Mouse (Mus musculus): ENCODE results near the gene Ric8b. TPM values are rescaled to one million over a fixed set of nuclear protein-coding genes. Genes with fewer than 3 reads are reported as not detected.

Ric8b gene
- polyA plus RNA-seq, 1 experiment from 2014 or later = 19.2 TPM

DNA sequence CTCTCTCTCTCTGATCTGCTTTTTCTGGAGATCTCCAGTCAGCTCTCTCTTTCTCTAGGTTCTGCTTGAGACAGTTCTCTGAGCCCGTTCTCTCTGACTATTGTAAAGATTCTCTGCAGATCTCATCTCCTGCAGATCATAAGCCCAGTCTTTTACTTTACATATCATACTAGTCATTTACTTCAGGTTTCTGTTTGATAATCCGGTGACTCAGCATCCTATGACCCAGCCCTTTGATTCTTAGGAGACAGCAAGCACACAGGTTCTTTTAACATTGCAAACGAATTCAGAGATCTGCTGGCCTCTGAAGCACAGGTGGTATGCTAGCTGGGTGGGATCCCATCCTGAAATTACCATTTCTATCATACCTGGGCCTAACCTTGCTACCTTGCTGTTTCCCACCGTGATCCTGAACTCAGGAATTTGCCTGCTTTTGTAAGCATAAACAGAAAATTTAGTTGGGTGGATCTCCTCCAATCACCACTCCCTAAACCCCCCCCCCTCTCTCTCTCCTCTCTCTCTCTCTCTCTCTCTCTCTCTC is 133.3 kb downstream of the Ric8b start:
- H3K4me2 ChIP-seq = no peak overlapping the region
- 45% methylated on average over 4 of the region's 4 CpGs for WGBS

GRCm38 (mm10) chr10:85052451-85052850 is 135.0 kb downstream of the Ric8b start:
- Histone ChIP-seq H3K36me3 (no peaks in the 10 kb centered on the region), H3K27ac (no peak overlapping the region), H3K4me2 (no peak overlapping the region), H3K4me3 (replicated peaks) (no peak overlapping the region), H3K4me1 (no peaks in the 10 kb centered on the region), H3K9ac (no peak overlapping the region), H3K27me3 (replicated peaks) (no peaks in the 10 kb centered on the region), H3K9me3 (no peaks in the 10 kb centered on the region)
- 26% methylated on average over 4 of the region's 4 CpGs for WGBS
- ATAC-seq (ENCODE audit: insufficient read depth, low FRiP score, low read depth) = no peak

More for the DNA sequence above, 133.3 kb downstream of the Ric8b start:
- no peak for ATAC-seq (ENCODE audit: insufficient read depth, low FRiP score, low read depth)
- no peaks in the 10 kb centered on the region for H3K27me3 ChIP-seq (replicated peaks)
- H3K4me3 ChIP-seq (replicated peaks) = no peak overlapping the region
- H3K36me3 ChIP-seq = no peaks in the 10 kb centered on the region
- no peak overlapping the region for H3K9ac ChIP-seq
- no peaks in the 10 kb centered on the region for H3K9me3 ChIP-seq
- H3K4me1 ChIP-seq = no peaks in the 10 kb centered on the region
- H3K27ac ChIP-seq = no peak overlapping the region

- Histone ChIP-seq H3K4me3 (replicated peaks) (no peak overlapping the region), H3K4me1 (no peaks in the 10 kb centered on the region), H3K36me3 (no peaks in the 10 kb centered on the region), H3K9me3 (no peaks in the 10 kb centered on the region), H3K9ac (no peak overlapping the region), H3K27me3 (replicated peaks) (no peaks in the 10 kb centered on the region), H3K4me2 (no peak overlapping the region), H3K27ac (no peak overlapping the region)
- 79% methylated on average over 2 of the region's 2 CpGs for WGBS
- ATAC-seq (ENCODE audit: insufficient read depth, low FRiP score, low read depth) = no peak
Observed at GRCm38 (mm10) chr10:85054876-85055275, 137.5 kb downstream of the Ric8b start.

Other genes with a start within 250 kb of the Ric8b start
- gene Rfx4, start 161.6 kb upstream of the Ric8b start, polyA plus RNA-seq (2015; fragmentation: Nextera tagmentation; extraction: Ambion mirVana) = 0.04 and 0.08 TPM in 2 replicates
- 0.85 and 0.88 TPM in 2 replicates for gene Fhl4, start 184.9 kb downstream of the Ric8b start, polyA plus RNA-seq (2015; fragmentation: Nextera tagmentation; extraction: Ambion mirVana)
- gene Tmem263, start 185.0 kb downstream of the Ric8b start, polyA plus RNA-seq (2015; fragmentation: Nextera tagmentation; extraction: Ambion mirVana) = 73.5 and 75.4 TPM in 2 replicates
- 9.8 and 12.9 TPM in 2 replicates for gene Mterf2, start 210.4 kb downstream of the Ric8b start, polyA plus RNA-seq (2015; fragmentation: Nextera tagmentation; extraction: Ambion mirVana)

All from stomach, embryonic 15.5 days (tissue).